Comparison of ENCODE assay signal across 23 mouse cellular contexts in genomic region chr6:23655036-23655435, GRCm38 (mm10). TPM values are rescaled to one million over a fixed set of nuclear protein-coding genes. Genes with fewer than 3 reads are reported as not detected.
DNase-seq lines count a peak whose midpoint lies in the region; ATAC-seq and TF ChIP-seq lines count a peak whose summit lies in the region.
"Had no signal": no experiment of that assay in that cellular context is flagged by ENCODE, and none has a peak within 500 bp of the region (broad histone marks: within the 10 kb centered on the region; RNA-seq: fewer than 3 reads in every experiment).

Gene Rnf148 (minus strand): TSS chr6:23655136.

- ATAC-seq in megakaryocyte, adult 5-6 weeks (ENCODE audit: poor library complexity, severe bottlenecking), result no peak
- ATAC-seq: activated CD4-positive, CD25-positive, alpha-beta regulatory T cell, adult 4 months; CD4-positive, CD25-positive, alpha-beta regulatory T cell, adult 4 months; Patski had no signal

- TF ChIP-seq POLR2A in testis, adult 2 months (IDR thresholded peaks at IDR 0.05; ENCODE audit: control insufficient read depth, low read depth, low read length), result no peak

- DNase-seq in testis, postnatal 10 days (ENCODE audit: low spot score), result no peak
- DNase-seq: adrenal gland, adult 2 months; adrenal gland, adult 8-10 months; adrenal gland, postnatal 10 days; adrenal gland, postnatal 14 days; adrenal gland, postnatal 25 days; adrenal gland, postnatal 36 days; B cell, adult 2 months; cerebellum, adult 11 months; cerebellum, adult 11-12 months; cerebellum, adult 18-20 months had no signal

- H3K4me3 ChIP-seq in megakaryocyte, embryonic 14.5 days (replicated peaks), result peak within 1 kb of the TSS; percentile 14
- H3K4me3 ChIP-seq in testis, adult 2 months (ENCODE audit: control insufficient read depth, low read depth, low read length), result peak within 1 kb of the TSS; percentile 75

- no peaks in the 10 kb centered on the region for H3K36me3 ChIP-seq in megakaryocyte, embryonic 14.5 days (replicated peaks; ENCODE audit: low read length)
- no peaks in the 10 kb centered on the region for H3K36me3 ChIP-seq in testis, adult 2 months (ENCODE audit: control insufficient read depth, insufficient read depth, low read length)
- H3K36me3 ChIP-seq: G1E had no signal

- no peaks in the 10 kb centered on the region for H3K4me1 ChIP-seq in megakaryocyte, embryonic 14.5 days
- H3K4me1 ChIP-seq in testis, adult 2 months (ENCODE audit: control insufficient read depth, insufficient read depth, low read length), result no peaks in the 10 kb centered on the region

- H3K27me3 ChIP-seq in megakaryocyte, embryonic 14.5 days (replicated peaks), result no peaks in the 10 kb centered on the region
- no peaks in the 10 kb centered on the region for H3K27me3 ChIP-seq in testis, adult 2 months (ENCODE audit: control insufficient read depth, insufficient read depth, low read length)
- H3K27me3 ChIP-seq: CH12.LX, Patski had no signal

- H3K27ac ChIP-seq in testis, adult 2 months (ENCODE audit: control insufficient read depth, insufficient read depth, low read depth, low read length), result no peak within 1 kb of the TSS

- TF ChIP-seq CTCF in testis, adult 2 months (IDR thresholded peaks at IDR 0.05; ENCODE audit: control insufficient read depth, insufficient read depth, insufficient replicate concordance, low read depth, low read length), result no peak

- peaks cover 9% of the 10 kb centered on the region for H3K9me3 ChIP-seq in megakaryocyte, embryonic 14.5 days

RNA-seq across cellular contexts. Expression of gene Rnf148, which starts in this region (rescaled TPM):
- polyA plus RNA-seq in megakaryocyte, embryonic 14.5 days (2012; ENCODE audit: insufficient read depth, low replicate concordance), result not detected in 2 replicates
- total RNA-seq in megakaryocyte, adult 5-6 weeks (2015), result not detected in 2 replicates
- total RNA-seq in megakaryocyte, adult 5-6 weeks (2017), result not detected in 2 replicates
- 84.3 and 97.4 TPM in 2 replicates for polyA plus RNA-seq in testis, adult 2 months (2012; rRNA removed)
- total RNA-seq: adrenal gland, adult 18-20 months; adrenal gland, adult 2 months; adrenal gland, adult 8-10 months; adrenal gland, postnatal 10 days; adrenal gland, postnatal 14 days; adrenal gland, postnatal 25 days; adrenal gland, postnatal 36 days; CH12.LX; ES-E14; MEL had no signal
- polyA plus RNA-seq: activated CD4-positive, CD25-positive, alpha-beta regulatory T cell, adult 4 months; adrenal gland, adult 2 months; C2C12; CD4-positive, CD25-positive, alpha-beta regulatory T cell, adult 4 months; G1E; Patski had no signal

Comparison
In these comparisons a context has a peak if more than half of its experiments do, and no peak if none do; other contexts are left out.
1. RNA of gene Rnf148 (polyA plus RNA-seq): 84.3 to 97.4 TPM in testis, adult 2 months; not detected in megakaryocyte, embryonic 14.5 days; every median in the first group is over 10 times any median in the second.